Mouse (Mus musculus) liver, adult 2 months (tissue): ENCODE results near the gene Cacna2d3.

Experiments used
- CTCF ChIP-seq: fragments of 200-500 bp; IDR thresholded peaks from 2 replicates; pipeline ENCODE4 v1.5.1; 2011; ENCODE audit warnings: low read depth, low read length, control low read depth
- POLR2A ChIP-seq: fragments of 200-500 bp; IDR thresholded peaks from 2 replicates; pipeline ENCODE4 v1.6.1; 2011; ENCODE audit warnings: low read length, control low read depth; ENCODE audit not compliant: insufficient read depth; ENCODE audit errors: extremely low read depth

- no peak for TF ChIP-seq CTCF
- no peak for TF ChIP-seq POLR2A
Observed at GRCm38 (mm10) chr14:29720334-29720911, 1.2 kb downstream of the Cacna2d3 start.
